Mouse (Mus musculus): ENCODE measurements around the gene Cyp4a31. TPM values are rescaled to one million over a fixed set of nuclear protein-coding genes. Genes with fewer than 3 reads are reported as not detected.
"Not testable (repeated sequence)": the region's sequence is repeated elsewhere in the genome, so short reads cannot be mapped to it uniquely, and the experiment has no call there.

The Cyp4a31 gene
- polyA plus RNA-seq, 1 experiment from 2014 or later: not detected

DNA sequence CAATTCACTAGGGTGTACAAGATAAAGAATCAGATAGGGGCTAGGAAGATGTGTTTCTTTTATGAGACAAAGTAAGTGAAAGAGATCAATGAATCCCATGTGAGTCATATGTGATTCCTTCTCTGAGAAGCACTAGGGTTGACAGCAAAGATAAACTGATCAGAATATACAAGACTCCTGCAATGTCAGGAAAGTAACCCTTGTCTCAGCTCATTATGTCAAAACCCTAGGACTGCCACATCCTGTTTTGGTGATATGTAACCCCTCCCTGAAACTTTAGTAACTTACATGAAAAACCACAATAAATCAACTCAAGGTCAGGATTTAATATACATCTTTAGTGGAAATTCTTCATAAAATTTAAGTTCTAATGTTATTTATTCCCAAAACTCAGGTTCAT lies 50.6 kb downstream of the Cyp4a31 start:
- Histone ChIP-seq H3K4me3 (replicated peaks; ENCODE audit: low read depth, low read length) (no peak overlapping the region), H3K27me3 (ENCODE audit: control insufficient read depth, insufficient read depth, low read length) (no peaks in the 10 kb centered on the region), H3K27ac (replicated peaks; ENCODE audit: low read depth, low read length) (no peak overlapping the region), H3K9me3 (ENCODE audit: control insufficient read depth, low read length) (no peaks in the 10 kb centered on the region), H3K4me1 (ENCODE audit: control insufficient read depth, insufficient read depth, low read length) (no peaks in the 10 kb centered on the region), H3K9ac (replicated peaks; ENCODE audit: low read length) (no peak overlapping the region), H3K4me2 (ENCODE audit: low read length) (no peak overlapping the region), H3K36me3 (ENCODE audit: control insufficient read depth, insufficient read depth, low read length) (no peaks in the 10 kb centered on the region)
- ATAC-seq (ENCODE audit: low FRiP score, low TSS enrichment) (no peak), DNase-seq (no peak)

DNA sequence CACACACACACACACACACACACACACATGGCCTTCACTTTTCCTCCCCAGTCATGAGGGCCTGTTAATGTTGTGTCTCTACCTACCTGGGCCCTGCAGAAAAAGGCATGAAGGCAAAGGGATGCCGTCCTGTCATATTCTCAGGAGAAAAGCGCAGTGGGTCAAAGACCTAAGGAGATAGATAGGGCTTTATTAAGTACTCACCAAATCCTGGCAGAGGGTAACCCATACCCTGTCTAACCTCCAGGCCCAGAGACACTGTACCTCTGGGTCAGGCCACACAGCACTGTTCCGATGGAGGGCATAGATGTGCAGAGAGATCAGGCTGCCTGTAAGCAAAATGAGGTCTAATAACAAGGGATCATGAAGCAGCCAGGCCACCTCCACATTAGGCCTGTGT lies 62.1 kb downstream of the Cyp4a31 start:
- H3K9ac ChIP-seq (replicated peaks; ENCODE audit: low read length); ATAC-seq (ENCODE audit: low FRiP score, low TSS enrichment); H3K27me3 ChIP-seq (ENCODE audit: control insufficient read depth, insufficient read depth, low read length); H3K27ac ChIP-seq (replicated peaks; ENCODE audit: low read depth, low read length); H3K4me1 ChIP-seq (ENCODE audit: control insufficient read depth, insufficient read depth, low read length); H3K36me3 ChIP-seq (ENCODE audit: control insufficient read depth, insufficient read depth, low read length); H3K4me2 ChIP-seq (ENCODE audit: low read length); DNase-seq; H3K9me3 ChIP-seq (ENCODE audit: control insufficient read depth, low read length); H3K4me3 ChIP-seq (replicated peaks; ENCODE audit: low read depth, low read length): not testable (repeated sequence)
- 98% methylated on average over 3 of the region's 3 CpGs for WGBS

Other genes with a start within 250 kb of the Cyp4a31 start
- not detected in 2 replicates for gene Cyp4a12b, start 152.0 kb upstream of the Cyp4a31 start, polyA plus RNA-seq (2014; fragmentation: Nextera tagmentation; extraction: Ambion mirVana)
- not detected in 2 replicates for gene Cyp4a30b, start 111.0 kb upstream of the Cyp4a31 start, polyA plus RNA-seq (2014; fragmentation: Nextera tagmentation; extraction: Ambion mirVana)
- gene Cyp4a14, start 67.5 kb upstream of the Cyp4a31 start, polyA plus RNA-seq (2014; fragmentation: Nextera tagmentation; extraction: Ambion mirVana): not detected in 2 replicates
- gene Cyp4a10, start 45.4 kb upstream of the Cyp4a31 start, polyA plus RNA-seq (2014; fragmentation: Nextera tagmentation; extraction: Ambion mirVana): not detected in 2 replicates
- gene Cyp4a32, start 37.3 kb downstream of the Cyp4a31 start, polyA plus RNA-seq (2014; fragmentation: Nextera tagmentation; extraction: Ambion mirVana): not detected in 2 replicates
- gene Cyp4b1, start 84.1 kb downstream of the Cyp4a31 start, polyA plus RNA-seq (2014; fragmentation: Nextera tagmentation; extraction: Ambion mirVana): 0.54 and 0.67 TPM in 2 replicates
- gene Efcab14, start 174.1 kb downstream of the Cyp4a31 start, polyA plus RNA-seq (2014; fragmentation: Nextera tagmentation; extraction: Ambion mirVana): 16.3 and 25.4 TPM in 2 replicates
- gene Tex38, start 217.4 kb downstream of the Cyp4a31 start, polyA plus RNA-seq (2014; fragmentation: Nextera tagmentation; extraction: Ambion mirVana): 0.28 and 0.37 TPM in 2 replicates
- 37.8 and 44.3 TPM in 2 replicates for gene Atpaf1, start 221.2 kb downstream of the Cyp4a31 start, polyA plus RNA-seq (2014; fragmentation: Nextera tagmentation; extraction: Ambion mirVana)